Mouse (Mus musculus) embryo, embryonic 11 days (tissue): Measurements from ENCODE around the gene Pum1.
"Not testable (repeated sequence)": the region's sequence is repeated elsewhere in the genome, so short reads cannot be mapped to it uniquely, and the experiment has no call there.

ENCODE experiments used
- DNase-seq: peaks from one replicate; pipeline ENCODE4 v3.0.0-alpha.2; 2015

The Pum1 gene

GRCm38 (mm10) chr4:130662979-130663725 lies at the start of gene Pum1:
TSS of gene Pum1 (plus strand) at chr4:130663321.
- peak; percentile 98 for DNase-seq

GRCm38 (mm10) chr4:130629391-130629790 lies 33.7 kb upstream of the Pum1 start:
- DNase-seq, result peak; percentile 65

GRCm38 (mm10) chr4:130630232-130630847 lies 32.8 kb upstream of the Pum1 start:
- DNase-seq, result peak; percentile 9

- not testable (repeated sequence) for DNase-seq
Measured at GRCm38 (mm10) chr4:130635076-130635475, 28.0 kb upstream of the Pum1 start.

- DNase-seq, result no peak
Measured at GRCm38 (mm10) chr4:130636761-130637160, 26.4 kb upstream of the Pum1 start.

GRCm38 (mm10) chr4:130637488-130638422 lies 25.4 kb upstream of the Pum1 start:
- DNase-seq, result no peak

GRCm38 (mm10) chr4:130640031-130640717 lies 22.9 kb upstream of the Pum1 start:
- no peak for DNase-seq

GRCm38 (mm10) chr4:130642468-130642867 lies 20.7 kb upstream of the Pum1 start:
- DNase-seq, result no peak

- no peak for DNase-seq
Measured at GRCm38 (mm10) chr4:130645426-130645825, 17.7 kb upstream of the Pum1 start.

GRCm38 (mm10) chr4:130651286-130651685 lies 11.8 kb upstream of the Pum1 start:
- DNase-seq, result no peak

GRCm38 (mm10) chr4:130652546-130652945 lies 10.6 kb upstream of the Pum1 start:
- peak; percentile 17 for DNase-seq

- DNase-seq, result no peak
Measured at GRCm38 (mm10) chr4:130657820-130658565, 5.1 kb upstream of the Pum1 start.

GRCm38 (mm10) chr4:130659470-130659869 lies 3.7 kb upstream of the Pum1 start:
- DNase-seq, result no peak

- no peak for DNase-seq
Measured at GRCm38 (mm10) chr4:130660106-130660505, 3.0 kb upstream of the Pum1 start.

GRCm38 (mm10) chr4:130661151-130661550 lies 2.0 kb upstream of the Pum1 start:
- DNase-seq, result no peak

GRCm38 (mm10) chr4:130662305-130662704 lies 816 bp upstream of the Pum1 start:
- not testable (repeated sequence) for DNase-seq

GRCm38 (mm10) chr4:130663810-130664401 lies 785 bp downstream of the Pum1 start:
- peak; percentile 53 for DNase-seq

GRCm38 (mm10) chr4:130664414-130665029 lies 1.4 kb downstream of the Pum1 start:
- DNase-seq, result no peak

GRCm38 (mm10) chr4:130665176-130665575 lies 2.1 kb downstream of the Pum1 start:
- no peak for DNase-seq

- no peak for DNase-seq
Measured at GRCm38 (mm10) chr4:130667686-130668085, 4.6 kb downstream of the Pum1 start.

GRCm38 (mm10) chr4:130668541-130668940 lies 5.4 kb downstream of the Pum1 start:
- no peak for DNase-seq
